Mouse (Mus musculus) embryo, embryonic 9.5 days (tissue): ENCODE measurements around the gene Lrrc8e.

Experiments used
- DNase-seq: peaks from one replicate; pipeline ENCODE4 v3.0.0-alpha.2; 2017; ENCODE audit errors: extremely low spot score

Lrrc8e gene

DNA sequence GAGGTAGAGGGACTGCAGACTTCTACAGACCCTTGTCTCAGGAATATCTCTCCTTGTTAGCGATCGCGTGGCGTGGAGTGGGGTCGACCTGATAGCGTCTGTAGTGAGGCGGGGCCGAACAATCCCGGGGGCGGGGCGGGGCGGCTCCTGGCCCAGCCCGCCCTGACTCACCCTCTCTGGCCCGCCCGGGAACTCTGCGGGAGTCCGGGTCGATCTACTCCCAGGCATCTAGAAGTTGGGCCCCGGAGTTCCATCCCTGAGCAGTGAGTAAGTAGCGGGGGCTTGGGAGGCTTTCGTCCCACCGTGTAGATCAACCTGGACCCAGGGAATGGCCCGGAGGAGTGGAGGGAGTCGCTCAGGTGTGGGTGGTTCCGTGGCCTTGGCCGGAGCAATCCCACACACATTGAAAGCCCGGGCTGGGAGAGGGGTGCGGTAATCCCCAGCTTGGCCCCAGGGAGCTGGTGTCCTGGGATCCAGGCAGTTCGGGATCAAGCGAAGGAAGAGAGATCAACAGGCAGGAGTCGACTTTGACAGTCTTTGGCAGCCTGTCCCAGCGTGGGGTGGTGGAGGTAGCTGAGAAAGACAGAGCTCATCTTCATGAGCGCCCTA, at the start of gene Lrrc8e:
Lrrc8e (plus strand) TSS at position 89 of the 609 bp plus-strand sequence.
- DNase-seq: no peak

DNA sequence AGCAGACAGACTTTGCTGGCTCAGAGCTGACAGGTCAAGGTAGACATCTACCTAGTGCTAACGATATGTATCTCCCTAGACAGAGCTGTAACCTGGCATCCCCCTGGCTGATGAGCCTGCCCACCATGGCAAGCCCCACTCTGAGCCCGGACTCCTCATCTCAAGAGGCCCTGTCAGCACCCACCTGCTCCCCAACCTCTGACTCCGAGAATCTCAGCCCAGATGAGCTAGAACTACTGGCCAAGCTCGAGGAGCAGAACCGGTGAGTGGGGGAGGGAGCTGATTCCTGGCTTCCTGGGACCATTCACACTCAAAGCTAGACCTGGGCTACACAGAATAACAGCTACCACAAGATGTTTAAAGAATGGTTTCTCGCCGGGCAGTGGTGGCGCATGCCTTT, 43.2 kb upstream of the Lrrc8e start:
- DNase-seq: no peak

DNA sequence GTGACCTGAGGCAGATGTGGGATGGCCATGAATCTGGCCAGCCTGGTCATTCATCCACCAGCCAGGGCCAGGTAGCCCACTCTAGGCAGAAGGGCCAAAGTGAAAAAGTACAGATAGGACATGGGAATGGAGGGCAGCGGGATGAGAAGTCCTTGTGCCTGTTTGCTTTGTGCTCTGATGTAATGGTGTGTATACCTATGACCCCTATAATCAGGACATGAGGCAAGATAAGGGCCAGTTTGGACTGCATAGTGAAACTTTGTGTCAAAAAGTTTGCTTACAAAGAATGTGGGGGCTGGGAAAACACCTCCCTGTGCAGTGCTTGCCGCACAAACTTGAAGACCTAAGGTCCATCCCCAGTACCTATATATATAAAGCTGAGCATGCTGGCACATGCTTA, 40.5 kb upstream of the Lrrc8e start:
- no peak for DNase-seq

DNA sequence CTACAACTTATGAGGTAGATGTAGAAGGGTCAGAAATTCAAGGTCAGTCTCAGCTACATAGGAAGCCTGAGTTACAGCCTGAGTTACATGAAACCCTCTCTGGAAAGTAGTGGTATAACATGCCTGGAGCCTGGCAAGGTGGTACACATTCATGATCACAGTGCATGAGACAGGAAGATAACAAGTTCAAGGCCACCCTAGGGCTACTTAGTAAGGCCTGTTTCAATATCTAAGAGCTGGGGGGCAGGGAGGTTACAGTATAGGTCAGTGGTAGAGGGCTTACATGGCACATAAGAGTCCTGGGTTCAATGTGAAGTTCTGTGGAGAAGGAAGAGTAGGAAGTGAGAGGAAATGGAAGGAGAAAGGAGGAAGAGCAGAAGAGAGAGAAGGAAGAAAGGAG, 38.0 kb upstream of the Lrrc8e start:
- DNase-seq: no peak

GRCm38 (mm10) chr8:4189031-4189722, 37.5 kb upstream of the Lrrc8e start:
- no peak for DNase-seq

DNA sequence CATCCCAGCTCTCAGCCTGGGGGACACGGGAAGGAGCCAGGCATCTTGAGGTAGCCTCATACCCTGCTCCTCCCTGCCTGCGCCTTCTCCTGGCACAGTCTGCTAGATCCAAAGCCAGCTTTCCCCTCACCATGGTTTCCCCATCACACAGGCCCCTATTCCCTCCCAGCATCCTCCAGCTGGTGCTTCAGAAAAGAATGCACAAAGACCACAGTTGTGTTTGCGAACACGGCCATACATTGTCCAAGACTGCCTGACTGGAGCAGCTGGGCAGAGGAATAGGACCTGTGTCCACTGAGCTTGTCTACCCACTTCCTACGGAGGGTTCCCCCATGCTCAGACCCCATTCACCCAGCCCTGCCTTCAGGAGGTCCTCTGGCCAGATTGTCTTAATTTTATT, 34.3 kb upstream of the Lrrc8e start:
- DNase-seq: no peak

- DNase-seq: peak; percentile 89
Observed at GRCm38 (mm10) chr8:4192807-4193587, 33.6 kb upstream of the Lrrc8e start.

- DNase-seq: no peak
Observed at GRCm38 (mm10) chr8:4193588-4193894, 33.1 kb upstream of the Lrrc8e start.

DNA sequence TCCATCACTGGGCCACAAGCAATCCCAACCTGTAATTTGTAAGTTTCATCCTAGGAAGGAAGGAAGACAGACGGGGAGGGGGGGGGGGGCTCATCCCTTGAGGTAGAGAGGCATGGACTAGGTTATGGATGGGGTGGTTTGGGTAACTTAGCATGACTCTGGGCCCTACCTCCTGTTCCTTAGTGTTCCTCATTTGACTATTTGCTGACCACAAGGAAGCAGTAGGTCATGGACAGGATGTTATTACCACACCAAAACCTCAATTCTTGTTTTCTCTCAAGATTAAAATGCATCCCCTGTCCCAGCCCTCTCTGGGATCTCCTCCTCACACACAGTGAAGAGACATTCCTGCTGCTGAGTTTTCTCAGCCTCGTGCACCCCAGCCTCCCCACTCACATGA, 25.3 kb upstream of the Lrrc8e start:
- no peak for DNase-seq

DNA sequence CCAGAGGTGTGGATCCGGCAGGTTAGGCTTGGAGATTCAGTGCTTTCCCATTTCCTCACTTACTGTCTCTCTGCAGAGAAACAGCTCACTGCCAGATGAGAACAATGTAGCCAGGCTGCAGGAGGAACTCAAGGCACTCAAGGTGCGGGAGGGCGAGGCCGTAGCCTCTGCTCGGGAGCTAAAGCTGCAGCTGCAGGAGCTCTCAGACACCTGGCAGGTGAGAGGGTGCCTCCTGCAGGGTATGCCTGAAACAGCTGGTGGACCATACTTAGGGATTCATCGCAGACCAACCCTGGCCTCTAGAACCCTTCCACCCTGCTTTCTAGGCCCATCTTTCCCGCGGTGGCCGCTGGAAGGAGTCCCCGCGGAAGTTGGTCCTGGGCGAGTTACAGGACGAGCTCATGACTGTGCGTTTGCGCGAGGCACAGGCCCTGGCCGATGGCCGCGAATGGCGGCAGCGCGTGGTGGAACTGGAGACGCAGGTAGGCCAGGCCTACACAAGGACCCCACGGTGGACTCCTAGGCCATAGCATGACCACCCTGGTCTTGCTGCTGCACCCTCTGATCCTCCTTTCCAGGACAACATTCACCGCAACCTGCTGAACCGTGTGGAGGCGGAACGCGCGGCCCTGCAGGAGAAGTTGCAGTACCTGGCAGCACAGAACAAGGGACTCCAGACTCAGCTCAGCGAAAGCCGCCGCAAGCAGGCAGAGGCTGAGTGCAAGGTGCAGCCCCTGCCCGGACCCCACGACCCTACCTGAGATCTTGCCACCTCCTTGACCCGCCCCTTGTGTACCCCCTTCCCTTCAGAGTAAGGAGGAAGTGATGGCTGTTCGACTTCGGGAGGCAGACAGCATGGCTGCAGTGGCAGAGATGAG, 21.1 kb upstream of the Lrrc8e start:
- no peak for DNase-seq

GRCm38 (mm10) chr8:4206182-4207015, 20.2 kb upstream of the Lrrc8e start:
- DNase-seq: no peak

DNA sequence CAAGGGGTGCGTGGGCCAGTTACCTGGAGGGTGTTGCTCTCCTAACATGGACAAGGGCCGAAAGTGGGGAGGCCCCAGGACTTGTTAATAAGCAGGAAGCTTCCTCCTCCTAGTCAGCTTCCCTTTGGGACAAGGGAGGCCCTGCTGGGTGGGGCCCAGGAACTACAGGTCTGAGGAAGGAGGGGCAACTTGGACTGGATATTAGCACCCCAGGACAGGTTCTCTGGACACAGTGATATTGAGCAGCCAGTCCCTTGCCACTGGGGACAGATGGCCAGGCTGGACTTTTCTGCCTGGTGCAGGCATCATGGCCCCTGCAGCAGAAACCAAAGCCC, 19.6 kb upstream of the Lrrc8e start:
- no peak for DNase-seq

DNA sequence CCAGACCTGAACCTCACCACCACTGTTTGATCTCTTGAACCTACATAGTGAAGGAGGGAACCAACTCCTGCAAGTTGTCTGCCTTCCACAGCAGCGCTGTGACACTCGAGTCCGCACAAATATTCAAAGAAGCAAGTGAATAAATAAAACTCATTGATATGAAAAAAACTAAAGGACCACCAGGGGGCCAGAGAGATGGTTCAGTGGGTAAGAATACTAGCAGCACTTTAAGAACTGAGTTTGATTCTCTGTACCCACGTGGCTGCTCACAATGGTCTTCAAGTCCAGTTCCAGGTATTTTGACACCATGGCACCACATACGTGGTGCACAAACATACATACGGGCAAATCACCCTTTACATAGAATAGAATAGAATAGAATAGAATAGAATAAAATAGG, 15.5 kb upstream of the Lrrc8e start:
- no peak for DNase-seq

DNA sequence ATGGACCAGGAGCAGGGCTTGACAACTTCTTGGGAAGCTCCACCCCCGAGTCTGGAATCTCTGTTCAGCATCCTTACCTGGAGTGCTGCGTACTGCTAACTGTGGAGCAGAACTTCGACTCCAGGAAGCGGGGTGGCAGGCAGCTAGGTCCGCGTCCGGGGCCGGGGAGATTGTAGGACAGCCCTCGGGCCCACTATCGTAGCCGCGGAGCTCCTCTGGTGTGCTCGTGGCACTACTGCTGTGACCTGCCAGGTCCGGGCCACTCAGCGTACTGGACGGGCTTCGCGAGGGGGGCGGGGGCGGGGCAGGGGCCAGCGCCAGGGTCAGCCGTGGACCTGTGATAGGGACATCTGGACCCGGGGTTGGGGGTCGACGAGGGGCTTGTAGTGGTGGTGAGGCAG, 13.8 kb upstream of the Lrrc8e start:
- no peak for DNase-seq

- DNase-seq: peak; percentile 75
Observed at GRCm38 (mm10) chr8:4213210-4214005, 13.2 kb upstream of the Lrrc8e start.

GRCm38 (mm10) chr8:4214006-4214980, 12.3 kb upstream of the Lrrc8e start:
- peak; percentile 71 for DNase-seq

DNA sequence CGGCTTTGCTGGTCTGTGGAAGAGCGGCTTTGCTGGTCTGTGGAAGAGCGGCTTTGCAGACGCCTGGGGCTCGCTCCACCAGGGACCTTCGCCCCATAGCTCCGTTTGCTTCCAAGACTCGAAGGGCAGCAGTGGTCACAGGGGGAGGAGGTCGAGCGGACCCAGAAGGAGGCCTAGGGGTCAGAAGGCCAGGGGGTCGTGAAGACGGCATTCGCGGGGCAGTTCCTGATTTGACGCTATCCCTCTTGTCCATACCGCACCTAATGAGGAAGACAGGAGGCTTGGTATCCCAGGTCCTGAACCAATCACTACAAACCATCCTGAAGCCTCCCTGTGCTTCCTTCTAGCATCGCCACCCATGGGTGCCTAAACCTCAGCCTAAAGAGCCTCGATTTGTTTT, 10.3 kb upstream of the Lrrc8e start:
- no peak for DNase-seq

DNA sequence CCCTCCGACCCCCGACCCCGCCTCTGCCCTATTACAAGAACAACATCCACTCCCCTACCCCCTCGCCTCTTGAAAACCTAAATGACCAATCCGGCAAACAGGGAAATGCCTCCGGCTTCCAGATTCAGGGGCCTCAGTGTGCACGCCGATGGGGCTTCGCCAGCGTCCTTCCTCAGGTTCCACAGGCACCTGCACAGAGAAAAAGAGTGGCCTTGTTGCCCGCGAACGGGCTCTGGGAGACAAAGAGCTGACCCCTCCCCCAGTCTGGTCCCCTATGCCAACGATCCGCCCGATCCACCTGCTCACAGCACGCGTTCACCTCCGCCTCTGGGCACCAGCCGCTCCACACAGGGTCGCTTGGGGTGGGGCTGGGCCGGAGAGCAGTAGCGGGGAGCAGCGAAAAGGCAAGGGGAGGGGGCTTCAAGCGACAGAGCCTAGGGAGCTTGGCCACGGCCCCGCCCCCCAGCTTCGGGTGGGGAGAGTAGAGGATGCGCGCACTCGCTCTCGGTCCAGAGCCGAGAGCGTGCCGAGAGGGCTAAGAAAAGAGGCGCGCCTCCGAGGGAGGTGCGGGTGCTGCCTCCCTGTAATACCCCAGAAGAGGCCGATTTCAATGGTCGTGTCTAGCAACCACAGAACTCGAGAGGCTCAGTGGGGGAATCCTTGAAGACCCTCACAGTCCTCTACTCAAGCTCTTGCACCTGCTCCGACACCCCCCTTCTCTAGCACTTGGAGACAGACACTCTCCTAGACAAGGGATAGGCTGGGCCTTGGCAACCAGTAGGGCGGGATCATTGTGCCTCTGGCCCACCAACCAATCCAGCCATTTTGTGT, 9.6 kb upstream of the Lrrc8e start, which contains the start of gene Prr36:
Prr36 (minus strand) TSS at position 669 of the 831 bp plus-strand sequence.
- DNase-seq: peak; percentile 69
